Mouse (Mus musculus) testis, adult 2 months (tissue): Measurements from ENCODE around the gene Urad. TPM values are rescaled to one million over a fixed set of nuclear protein-coding genes. Genes with fewer than 3 reads are reported as not detected.

Experiments
- H3K27ac ChIP-seq: fragments of 200-500 bp; 2 replicates; pipeline ENCODE4 v1.5.1; 2012; ENCODE audit warnings: low read depth, low read length; ENCODE audit not compliant: control insufficient read depth, insufficient read depth
- H3K27me3 ChIP-seq: fragments of 200-500 bp; 2 replicates; pipeline ENCODE4 v1.6.1; 2012; ENCODE audit warnings: mild to moderate bottlenecking, low read length, moderate library complexity; ENCODE audit not compliant: control insufficient read depth, insufficient read depth
- H3K36me3 ChIP-seq: fragments of 200-500 bp; 2 replicates; pipeline ENCODE4 v1.6.1; 2012; ENCODE audit warnings: mild to moderate bottlenecking, low read length; ENCODE audit not compliant: control insufficient read depth, insufficient read depth
- H3K4me1 ChIP-seq: fragments of 200-500 bp; 2 replicates; pipeline ENCODE4 v1.6.1; 2012; ENCODE audit warnings: low read length; ENCODE audit not compliant: control insufficient read depth, insufficient read depth
- H3K4me3 ChIP-seq: fragments of 200-500 bp; 2 replicates; pipeline ENCODE4 v1.5.1; 2012; ENCODE audit warnings: low read depth, mild to moderate bottlenecking, low read length, moderate library complexity, mixed read lengths; ENCODE audit not compliant: control insufficient read depth
- CTCF ChIP-seq: fragments of 200-500 bp; IDR thresholded peaks from 2 replicates; pipeline ENCODE4 v1.5.1; 2012; ENCODE audit warnings: low read depth, mild to moderate bottlenecking, inconsistent platforms, low read length, moderate library complexity; ENCODE audit not compliant: control insufficient read depth, insufficient read depth, insufficient replicate concordance
- POLR2A ChIP-seq: fragments of 200-500 bp; IDR thresholded peaks from 2 replicates; pipeline ENCODE4 v1.6.1; 2012; ENCODE audit warnings: low read depth, mild to moderate bottlenecking, inconsistent platforms, low read length, moderate library complexity; ENCODE audit not compliant: control insufficient read depth
- polyA plus RNA-seq: library from polyadenylated mRNA; depleted of rRNA; stranded (reverse); fragments of >200 nt; gene quantifications from 2 replicates; pipeline ENCODE4 v1.2.3, GENCODE M21; 2012

Urad gene
- polyA plus RNA-seq, 1 experiment = not detected

- no peaks in the 10 kb centered on the region for H3K4me1 ChIP-seq
- no peak overlapping the region for H3K4me3 ChIP-seq
- H3K27me3 ChIP-seq = no peaks in the 10 kb centered on the region
- no peaks in the 10 kb centered on the region for H3K36me3 ChIP-seq
- H3K27ac ChIP-seq = no peak overlapping the region
- TF ChIP-seq POLR2A (no peak), CTCF (no peak)
Measured at GRCm38 (mm10) chr5:147325931-147326330, 3.7 kb upstream of the Urad start.

DNA sequence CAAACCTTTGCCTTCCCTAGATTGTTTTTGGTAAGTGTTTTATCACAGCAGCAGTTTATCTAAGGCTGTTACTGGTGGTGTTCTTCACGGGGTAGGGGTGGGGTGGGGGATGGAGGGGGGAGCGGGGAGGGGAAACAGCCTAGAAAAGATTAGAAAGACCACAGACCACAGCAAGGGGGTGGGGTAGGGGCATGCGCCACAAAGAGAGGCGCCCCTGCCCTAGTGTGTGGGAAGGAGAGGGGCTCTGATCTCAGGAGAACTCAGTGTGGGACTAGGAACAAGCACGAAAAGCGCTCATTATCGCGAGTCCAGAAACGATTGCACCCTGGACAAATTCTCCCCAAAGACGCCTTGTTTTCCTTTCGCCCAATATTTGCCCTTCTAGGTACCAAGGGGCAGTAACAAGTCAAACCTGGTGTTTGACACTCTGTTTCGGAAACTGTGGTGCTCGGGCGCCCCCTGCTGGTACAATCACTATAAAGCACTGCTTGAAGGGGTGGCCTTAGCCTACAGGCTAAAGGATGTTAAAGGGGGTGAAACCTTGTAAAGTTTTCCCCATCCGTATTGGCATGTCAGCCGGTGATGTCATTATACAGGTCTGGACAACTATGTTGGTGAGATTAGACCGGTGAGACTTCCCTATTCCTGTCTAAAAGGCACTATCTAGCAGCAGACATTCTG is 1.1 kb upstream of the Urad start:
- no peaks in the 10 kb centered on the region for H3K27me3 ChIP-seq
- TF ChIP-seq CTCF = peak; percentile 82
- TF ChIP-seq POLR2A = no peak
- H3K36me3 ChIP-seq = no peaks in the 10 kb centered on the region
- H3K27ac ChIP-seq = no peak overlapping the region
- H3K4me3 ChIP-seq = no peak overlapping the region
- no peaks in the 10 kb centered on the region for H3K4me1 ChIP-seq

DNA sequence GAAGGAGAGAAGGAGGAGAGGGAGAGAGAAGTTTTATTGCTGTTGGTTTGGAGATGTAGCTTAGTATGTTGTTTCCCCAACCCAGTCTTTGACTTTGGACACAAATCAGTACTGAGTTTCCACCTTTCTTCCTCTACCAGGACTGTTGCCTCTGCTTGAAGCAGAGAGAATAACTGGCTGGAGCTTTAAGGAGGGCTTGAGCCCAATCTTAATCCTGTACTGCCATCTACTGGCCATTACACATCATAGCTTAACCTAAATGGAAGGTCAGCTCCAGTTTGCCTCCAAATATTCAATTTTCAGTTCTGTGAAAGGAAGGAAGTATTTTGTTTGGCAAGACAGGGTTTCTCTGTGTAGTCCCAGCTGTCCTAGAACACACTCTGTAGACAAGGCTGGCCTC is 2.6 kb downstream of the Urad start:
- no peak for TF ChIP-seq CTCF
- TF ChIP-seq POLR2A = no peak
- Histone ChIP-seq H3K27me3 (no peaks in the 10 kb centered on the region), H3K36me3 (no peaks in the 10 kb centered on the region), H3K4me1 (no peaks in the 10 kb centered on the region), H3K27ac (no peak overlapping the region), H3K4me3 (no peak overlapping the region)

DNA sequence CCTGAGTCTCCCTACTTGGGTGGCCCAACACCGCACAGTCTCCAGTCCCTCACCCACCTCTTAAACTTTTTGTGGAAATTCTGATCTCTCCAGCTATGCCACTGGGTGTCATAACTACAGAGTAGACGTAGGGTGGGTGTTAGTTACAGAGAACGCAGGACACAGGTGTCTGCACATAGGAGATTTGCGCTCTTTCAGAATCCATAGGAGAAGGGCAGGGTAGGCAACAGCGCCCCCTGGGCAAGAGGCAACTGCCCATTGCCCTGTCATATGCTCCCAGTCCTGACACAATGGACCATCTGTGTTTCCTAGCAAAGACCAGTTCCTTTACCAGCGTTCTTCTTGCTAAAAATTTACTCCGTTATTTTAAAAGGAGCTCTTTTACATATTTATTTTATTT is 4.2 kb downstream of the Urad start:
- Histone ChIP-seq H3K27ac (no peak overlapping the region), H3K4me3 (no peak overlapping the region), H3K4me1 (no peaks in the 10 kb centered on the region; the same call in 1 of the 2 replicates), H3K36me3 (no peaks in the 10 kb centered on the region), H3K27me3 (no peaks in the 10 kb centered on the region)
- TF ChIP-seq POLR2A (no peak), CTCF (peak; percentile 31; the same call in 1 of the 2 replicates)

GRCm38 (mm10) chr5:147317321-147317720 is 4.9 kb downstream of the Urad start:
- TF ChIP-seq CTCF (no peak), POLR2A (no peak)
- Histone ChIP-seq H3K4me1 (no peaks in the 10 kb centered on the region; the same call in 1 of the 2 replicates), H3K4me3 (no peak overlapping the region), H3K36me3 (no peaks in the 10 kb centered on the region), H3K27ac (no peak overlapping the region), H3K27me3 (no peaks in the 10 kb centered on the region; the same call in 1 of the 2 replicates)

- TF ChIP-seq CTCF (no peak), POLR2A (no peak)
- Histone ChIP-seq H3K4me3 (no peak overlapping the region), H3K4me1 (no peaks in the 10 kb centered on the region; the same call in 1 of the 2 replicates), H3K36me3 (no peaks in the 10 kb centered on the region), H3K27ac (no peak overlapping the region), H3K27me3 (no peaks in the 10 kb centered on the region; the same call in 1 of the 2 replicates)
Measured at GRCm38 (mm10) chr5:147315432-147316075, 6.7 kb downstream of the Urad start.

GRCm38 (mm10) chr5:147314646-147315431 is 7.4 kb downstream of the Urad start:
- H3K27ac ChIP-seq = no peak overlapping the region
- no peaks in the 10 kb centered on the region; the same call in 1 of the 2 replicates for H3K4me1 ChIP-seq
- no peaks in the 10 kb centered on the region; the same call in 1 of the 2 replicates for H3K27me3 ChIP-seq
- no peak for TF ChIP-seq CTCF
- TF ChIP-seq POLR2A = no peak
- H3K36me3 ChIP-seq = no peaks in the 10 kb centered on the region
- no peak overlapping the region for H3K4me3 ChIP-seq
